Mouse (Mus musculus): Measurements from ENCODE around the gene Cbx5. TPM values are rescaled to one million over a fixed set of nuclear protein-coding genes. Genes with fewer than 3 reads are reported as not detected.

Gene Cbx5
- total RNA-seq, 1 experiment: 226 TPM

DNA sequence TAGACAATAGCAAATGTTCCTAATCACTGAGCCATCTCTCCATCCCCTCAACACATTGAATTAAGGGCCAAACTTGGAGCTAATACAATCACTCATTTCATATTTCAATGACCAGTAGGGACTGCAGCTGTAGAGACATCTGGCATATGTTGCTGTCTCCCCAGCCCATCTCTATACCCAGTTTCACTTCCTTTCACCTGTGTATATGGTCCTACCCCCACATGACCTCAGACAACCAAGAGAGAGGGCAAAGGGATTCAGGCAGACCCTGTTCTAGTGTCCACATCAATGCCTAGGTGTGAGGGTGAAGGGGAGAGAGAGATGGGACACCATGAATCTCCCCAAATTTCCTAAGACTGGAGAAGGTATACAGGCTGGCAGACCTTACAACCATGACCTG is 59.2 kb downstream of the Cbx5 start:
- H3K27ac ChIP-seq (ENCODE audit: insufficient read depth, low read depth, low read length, poor library complexity, severe bottlenecking): no peak overlapping the region
- DNase-seq (ENCODE audit: low read depth, low spot score): no peak
- H3K36me3 ChIP-seq (ENCODE audit: control insufficient read depth, insufficient read depth, low read length, poor library complexity, severe bottlenecking): no peaks in the 10 kb centered on the region
- H3K4me1 ChIP-seq (ENCODE audit: control insufficient read depth in 2 of 2, insufficient read depth in 2 of 2, low read length in 2 of 2, poor library complexity in 1 of 2): peaks cover 0 to 16% of the 10 kb centered on the region in 2 experiments; a peak in 1 of 4 replicates
- in situ Hi-C loops (cut with MboI; ENCODE audit: low sequenced_read_pairs in 2 of 2, unreplicated experiment in 2 of 2): loop anchor here (10.0 kb wide), 1 partner anchor 134 kb away; the partner anchor contains the start of gene Gpr84 (in 2 of the 2)
- no peak overlapping the region for H3K4me3 ChIP-seq (ENCODE audit: insufficient read depth in 1 of 2, low read depth in 1 of 2, low read length in 2 of 2, poor library complexity in 1 of 2, severe bottlenecking in 1 of 2)
- H3K9ac ChIP-seq (ENCODE audit: insufficient read depth, low read depth, low read length, poor library complexity, severe bottlenecking): no peak overlapping the region
- H3K9me3 ChIP-seq (ENCODE audit: control insufficient read depth, insufficient read depth, low read depth, low read length): no peaks in the 10 kb centered on the region
- TF ChIP-seq HCFC1 (IDR thresholded peaks at IDR 0.05; ENCODE audit: borderline replicate concordance, insufficient read depth, low read length) (no peak), ZNF384 (IDR thresholded peaks at IDR 0.05; ENCODE audit: low read depth, low read length) (no peak), CHD2 (IDR thresholded peaks at IDR 0.05; ENCODE audit: low read depth, low read length) (no peak), MAFK (IDR thresholded peaks at IDR 0.05; ENCODE audit: insufficient read depth, low read depth, low read length) (no peak), ZC3H11A (IDR thresholded peaks at IDR 0.05; ENCODE audit: borderline replicate concordance, low read depth, low read length) (no peak)

DNA sequence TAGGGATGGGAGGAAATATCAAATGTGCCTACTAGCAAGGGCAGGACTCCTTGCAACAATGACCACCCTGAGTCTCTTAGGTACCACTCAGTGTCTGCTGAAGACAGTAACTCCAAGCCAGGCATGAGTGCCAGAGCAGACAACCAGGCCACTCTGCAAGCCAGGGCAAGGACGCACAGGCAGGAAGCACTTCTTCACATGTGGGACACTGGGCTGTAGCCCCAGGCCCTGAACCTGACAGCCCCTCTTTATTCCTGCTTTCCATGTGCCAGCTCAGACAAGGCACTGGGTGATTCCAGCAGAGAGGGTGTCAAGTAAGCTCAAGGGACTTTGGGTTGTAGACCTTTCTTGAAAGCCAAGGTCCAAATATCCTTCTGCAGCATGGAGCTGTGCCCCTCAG is 60.8 kb downstream of the Cbx5 start:
- no peak overlapping the region for H3K9ac ChIP-seq (ENCODE audit: insufficient read depth, low read depth, low read length, poor library complexity, severe bottlenecking)
- no peak overlapping the region for H3K27ac ChIP-seq (ENCODE audit: insufficient read depth, low read depth, low read length, poor library complexity, severe bottlenecking)
- no peak for TF ChIP-seq HCFC1 (IDR thresholded peaks at IDR 0.05; ENCODE audit: borderline replicate concordance, insufficient read depth, low read length)
- TF ChIP-seq CHD2 (IDR thresholded peaks at IDR 0.05; ENCODE audit: low read depth, low read length): no peak
- no peak for TF ChIP-seq ZC3H11A (IDR thresholded peaks at IDR 0.05; ENCODE audit: borderline replicate concordance, low read depth, low read length)
- TF ChIP-seq MAFK (IDR thresholded peaks at IDR 0.05; ENCODE audit: insufficient read depth, low read depth, low read length): no peak
- TF ChIP-seq ZNF384 (IDR thresholded peaks at IDR 0.05; ENCODE audit: low read depth, low read length): no peak
- in situ Hi-C loops (cut with MboI; ENCODE audit: low sequenced_read_pairs in 2 of 2, unreplicated experiment in 2 of 2): loop anchor here in 1 of 2 experiments (10.0 kb wide), 2 partner anchors 164 to 194 kb away; partner anchors contain the start of gene Hoxc4
- peaks cover 0 to 13% of the 10 kb centered on the region in 2 experiments; a peak in 1 of 4 replicates for H3K4me1 ChIP-seq (ENCODE audit: control insufficient read depth in 2 of 2, insufficient read depth in 2 of 2, low read length in 2 of 2, poor library complexity in 1 of 2)
- no peaks in the 10 kb centered on the region for H3K36me3 ChIP-seq (ENCODE audit: control insufficient read depth, insufficient read depth, low read length, poor library complexity, severe bottlenecking)
- DNase-seq (ENCODE audit: low read depth, low spot score): no peak
- H3K4me3 ChIP-seq (ENCODE audit: insufficient read depth in 1 of 2, low read depth in 1 of 2, low read length in 2 of 2, poor library complexity in 1 of 2, severe bottlenecking in 1 of 2): no peak overlapping the region
- H3K9me3 ChIP-seq (ENCODE audit: control insufficient read depth, insufficient read depth, low read depth, low read length): no peaks in the 10 kb centered on the region

DNA sequence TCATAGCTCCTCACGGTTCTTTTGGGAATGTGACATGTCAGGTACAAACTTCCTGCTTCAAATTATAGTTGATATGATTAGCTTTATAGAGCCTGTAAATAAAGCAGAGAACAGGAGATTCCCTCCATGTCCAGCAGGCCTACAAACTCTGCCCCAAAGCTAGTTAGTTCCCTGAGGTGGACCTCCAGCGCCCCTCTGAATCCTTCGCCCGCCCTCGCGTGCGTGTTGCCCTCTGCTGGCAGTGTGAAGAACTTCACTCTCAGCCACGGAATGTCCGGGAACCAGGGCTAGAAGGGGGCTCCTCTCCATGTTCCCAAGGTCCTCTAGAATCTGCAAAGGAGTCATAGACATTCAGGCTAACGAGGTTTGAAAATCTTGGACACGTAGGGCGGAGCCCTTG is 61.5 kb downstream of the Cbx5 start:
- no peak for DNase-seq (ENCODE audit: low read depth, low spot score)
- H3K36me3 ChIP-seq (ENCODE audit: control insufficient read depth, insufficient read depth, low read length, poor library complexity, severe bottlenecking): no peaks in the 10 kb centered on the region
- peaks cover 0 to 9% of the 10 kb centered on the region in 2 experiments; a peak in 1 of 4 replicates for H3K4me1 ChIP-seq (ENCODE audit: control insufficient read depth in 2 of 2, insufficient read depth in 2 of 2, low read length in 2 of 2, poor library complexity in 1 of 2)
- in situ Hi-C loops (cut with MboI; ENCODE audit: low sequenced_read_pairs in 2 of 2, unreplicated experiment in 2 of 2): loop anchor here in 1 of 2 experiments (10.0 kb wide), 2 partner anchors 163 to 193 kb away; partner anchors contain the start of gene Hoxc4
- no peak overlapping the region for H3K27ac ChIP-seq (ENCODE audit: insufficient read depth, low read depth, low read length, poor library complexity, severe bottlenecking)
- no peak overlapping the region for H3K9ac ChIP-seq (ENCODE audit: insufficient read depth, low read depth, low read length, poor library complexity, severe bottlenecking)
- H3K9me3 ChIP-seq (ENCODE audit: control insufficient read depth, insufficient read depth, low read depth, low read length): no peaks in the 10 kb centered on the region
- no peak overlapping the region for H3K4me3 ChIP-seq (ENCODE audit: insufficient read depth in 1 of 2, low read depth in 1 of 2, low read length in 2 of 2, poor library complexity in 1 of 2, severe bottlenecking in 1 of 2)
- TF ChIP-seq ZNF384 (IDR thresholded peaks at IDR 0.05; ENCODE audit: low read depth, low read length) (no peak), ZC3H11A (IDR thresholded peaks at IDR 0.05; ENCODE audit: borderline replicate concordance, low read depth, low read length) (no peak), CHD2 (IDR thresholded peaks at IDR 0.05; ENCODE audit: low read depth, low read length) (no peak), MAFK (IDR thresholded peaks at IDR 0.05; ENCODE audit: insufficient read depth, low read depth, low read length) (no peak), HCFC1 (IDR thresholded peaks at IDR 0.05; ENCODE audit: borderline replicate concordance, insufficient read depth, low read length) (no peak)

DNA sequence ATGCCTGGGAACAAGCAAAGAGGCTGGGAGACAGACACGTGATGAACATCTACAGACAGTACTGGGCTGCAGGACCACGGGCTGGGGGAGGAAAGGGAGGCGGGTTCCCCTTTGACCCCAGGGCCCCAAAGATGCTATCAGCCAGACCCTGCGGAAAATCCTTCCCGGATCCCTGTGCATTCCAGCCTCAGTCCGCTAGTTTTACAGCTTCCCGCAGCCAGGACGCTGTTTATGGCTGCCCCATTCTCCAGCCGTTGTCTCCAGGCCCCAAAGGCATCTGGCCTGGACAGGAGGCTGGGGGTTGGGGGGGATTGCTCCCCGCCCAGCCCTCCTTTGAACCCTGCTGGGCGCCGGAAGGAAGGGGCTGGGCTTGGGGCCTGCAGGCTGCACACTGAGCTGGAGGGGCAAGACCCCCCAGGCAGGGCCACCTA is 62.0 kb downstream of the Cbx5 start:
- DNase-seq (ENCODE audit: low read depth, low spot score): no peak
- in situ Hi-C loops (cut with MboI; ENCODE audit: low sequenced_read_pairs in 2 of 2, unreplicated experiment in 2 of 2): loop anchor here in 1 of 2 experiments (10.0 kb wide), 2 partner anchors 163 to 193 kb away; partner anchors contain the start of gene Hoxc4
- no peaks in the 10 kb centered on the region for H3K36me3 ChIP-seq (ENCODE audit: control insufficient read depth, insufficient read depth, low read length, poor library complexity, severe bottlenecking)

More for the DNA sequence above, 62.0 kb downstream of the Cbx5 start:
- Histone ChIP-seq H3K4me3 (ENCODE audit: insufficient read depth in 1 of 2, low read depth in 1 of 2, low read length in 2 of 2, poor library complexity in 1 of 2, severe bottlenecking in 1 of 2) (no peak overlapping the region), H3K27ac (ENCODE audit: insufficient read depth, low read depth, low read length, poor library complexity, severe bottlenecking) (no peak overlapping the region), H3K9me3 (ENCODE audit: control insufficient read depth, insufficient read depth, low read depth, low read length) (no peaks in the 10 kb centered on the region), H3K9ac (ENCODE audit: insufficient read depth, low read depth, low read length, poor library complexity, severe bottlenecking) (no peak overlapping the region), H3K4me1 (ENCODE audit: control insufficient read depth in 2 of 2, insufficient read depth in 2 of 2, low read length in 2 of 2, poor library complexity in 1 of 2) (peaks cover 0 to 9% of the 10 kb centered on the region in 2 experiments; a peak in 1 of 4 replicates)
- TF ChIP-seq ZNF384 (IDR thresholded peaks at IDR 0.05; ENCODE audit: low read depth, low read length): no peak
- TF ChIP-seq CHD2 (IDR thresholded peaks at IDR 0.05; ENCODE audit: low read depth, low read length): no peak
- TF ChIP-seq ZC3H11A (IDR thresholded peaks at IDR 0.05; ENCODE audit: borderline replicate concordance, low read depth, low read length): no peak
- no peak for TF ChIP-seq HCFC1 (IDR thresholded peaks at IDR 0.05; ENCODE audit: borderline replicate concordance, insufficient read depth, low read length)
- no peak for TF ChIP-seq MAFK (IDR thresholded peaks at IDR 0.05; ENCODE audit: insufficient read depth, low read depth, low read length)

Measured in ES-E14 (cell line).